Mouse (Mus musculus): ENCODE data around the gene Bcan. TPM values are rescaled to one million over a fixed set of nuclear protein-coding genes. Genes with fewer than 3 reads are reported as not detected.

Gene Bcan
- polyA plus RNA-seq (2021; fragmentation: Nextera tagmentation), result 185 and 220 TPM in 2 replicates
- long read RNA-seq, experiment 1, transcript Bcan-201 (14 exons, 3,141 nt), result major isoform, 337 of 502 reads
- long read RNA-seq, experiment 1, partial matches to known transcripts, result 130 of 502 reads
- long read RNA-seq, experiment 1, other reads (novel, unspliced or antisense), result 32 of 502 reads
- long read RNA-seq, experiment 2, transcript Bcan-201 (14 exons, 3,141 nt), result major isoform, 1,041 of 1,490 reads
- long read RNA-seq, experiment 2, partial matches to known transcripts, result 287 of 1,490 reads
- long read RNA-seq, experiment 2, other reads (novel, unspliced or antisense), result 158 of 1,490 reads

DNA sequence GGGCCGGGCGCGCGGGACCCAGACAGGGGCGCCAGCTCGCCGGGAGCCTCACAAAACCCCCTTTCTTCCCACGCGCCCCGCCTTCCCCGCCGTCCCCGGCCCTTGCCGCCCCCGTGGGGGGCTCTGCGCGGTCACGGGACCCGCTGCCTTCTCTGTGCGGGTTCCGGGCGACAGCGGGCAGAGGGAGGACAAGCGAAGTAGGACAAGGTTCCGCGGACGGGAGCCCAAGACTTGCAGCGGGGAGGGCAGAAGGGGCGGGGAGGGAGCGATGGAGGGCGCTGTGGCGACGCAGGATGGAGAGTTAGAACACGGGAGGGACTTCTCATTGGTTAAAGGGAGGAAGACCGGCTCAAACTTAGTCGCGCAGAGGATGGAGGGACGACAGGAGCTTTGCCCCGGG lies at the start of gene Bcan:
Gene Bcan (minus strand): TSS at position 50 of the 400 bp plus-strand sequence.

DNA sequence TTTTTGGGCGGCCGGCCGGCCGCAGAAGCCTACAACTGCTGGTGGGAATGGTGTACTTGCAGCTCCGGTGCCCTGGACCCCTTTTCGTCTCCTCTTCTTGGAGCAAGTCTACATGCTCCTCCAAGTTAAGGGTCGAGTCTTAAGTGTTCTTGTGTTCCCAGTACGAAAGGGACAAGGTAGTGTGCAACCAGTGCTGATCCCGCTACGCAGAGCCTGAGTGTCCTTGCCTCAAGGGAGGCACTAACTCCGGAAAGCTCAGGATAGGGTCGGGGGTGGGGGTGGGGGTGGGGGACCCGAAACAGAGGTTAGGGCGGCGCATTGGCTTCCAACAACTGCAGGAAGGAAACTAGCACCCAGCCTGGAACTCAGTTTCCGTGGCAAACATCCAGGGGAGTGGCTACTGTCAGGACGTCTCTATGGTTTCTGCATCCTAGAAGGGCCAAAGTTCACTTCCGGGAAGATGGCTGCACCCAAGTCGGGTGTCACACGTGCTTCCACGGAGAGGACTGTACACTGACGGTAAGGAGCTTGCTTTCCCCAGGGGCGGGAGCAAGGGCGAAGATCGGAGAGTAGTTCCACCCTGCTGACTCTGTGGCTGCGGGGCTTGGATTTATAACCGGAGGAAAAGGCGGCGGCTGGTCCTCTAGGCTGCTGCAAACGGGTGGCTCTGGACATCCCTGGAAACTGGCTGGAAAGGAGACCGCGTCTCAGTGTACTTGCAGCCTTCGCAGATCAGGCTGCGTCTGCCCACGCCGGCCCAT lies 42.8 kb upstream of the Bcan start, which contains the start of gene Gpatch4:
Gene Gpatch4 (plus strand): TSS at position 448 of the 761 bp plus-strand sequence.

DNA sequence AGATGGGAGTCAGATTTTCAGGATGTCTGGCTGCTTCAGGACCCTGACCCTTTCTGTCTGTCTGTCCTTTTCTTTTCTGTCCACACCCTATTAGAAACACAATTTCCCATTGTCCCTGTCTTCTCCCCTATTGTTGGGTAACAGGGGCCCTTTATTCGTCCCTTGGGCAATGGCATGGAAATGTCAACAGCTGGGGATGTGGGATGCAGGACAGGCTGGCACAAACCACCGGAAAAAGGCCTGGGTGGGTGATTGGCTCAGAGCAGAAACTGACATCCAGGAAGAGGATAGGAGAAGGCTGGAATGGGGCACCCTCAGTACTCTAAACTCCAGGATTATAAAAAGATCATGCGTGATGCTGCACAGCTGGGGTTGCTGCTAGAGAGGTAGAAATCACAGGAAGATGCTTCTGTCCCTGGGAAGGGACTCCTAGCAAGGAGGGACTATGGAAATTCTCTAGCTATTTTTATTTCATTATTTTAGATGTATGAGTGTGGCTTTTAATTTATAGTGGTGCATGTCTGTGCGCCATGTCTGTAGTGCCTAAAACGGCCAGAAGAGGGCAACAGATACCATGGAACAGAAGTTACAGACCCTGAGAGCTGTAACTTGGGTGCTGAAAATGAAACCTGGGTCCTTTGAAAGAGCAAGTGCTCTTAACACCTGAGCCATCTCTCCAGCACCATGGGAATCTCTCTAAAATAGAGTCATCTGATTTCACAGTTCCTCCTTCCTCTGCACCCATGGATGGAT lies 27.6 kb upstream of the Bcan start, which contains the start of gene Hapln2:
Gene Hapln2 (minus strand): TSS at position 150 of the 753 bp plus-strand sequence.

DNA sequence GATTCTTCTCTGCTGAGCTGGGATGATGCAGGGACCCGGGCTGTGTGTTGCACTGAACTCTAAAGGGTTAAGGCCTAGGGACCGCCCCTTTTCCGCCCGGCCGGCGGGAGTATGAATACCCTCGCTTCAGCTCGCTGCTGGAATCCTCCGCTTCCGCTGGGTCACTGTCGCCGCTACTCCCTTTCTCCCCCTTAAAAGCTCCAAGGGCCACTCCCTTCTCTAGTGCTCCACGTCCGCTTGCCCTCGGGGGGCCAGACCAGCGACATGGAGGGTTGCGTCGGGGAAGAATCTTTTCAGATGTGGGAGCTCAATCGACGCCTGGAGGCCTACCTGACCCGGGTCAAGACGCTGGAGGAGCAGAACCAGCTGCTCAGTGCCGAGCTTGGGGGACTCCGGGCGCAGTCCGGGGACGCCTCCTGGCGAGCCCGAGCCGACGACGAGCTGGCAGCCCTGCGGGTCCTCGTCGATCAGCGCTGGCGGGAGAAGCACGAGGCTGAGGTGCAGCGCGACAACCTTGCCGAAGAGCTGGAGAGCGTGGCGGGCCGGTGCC lies 29.0 kb downstream of the Bcan start, which contains the start of gene Nes:
Gene Nes (plus strand): TSS at position 140 of the 550 bp plus-strand sequence.

DNA sequence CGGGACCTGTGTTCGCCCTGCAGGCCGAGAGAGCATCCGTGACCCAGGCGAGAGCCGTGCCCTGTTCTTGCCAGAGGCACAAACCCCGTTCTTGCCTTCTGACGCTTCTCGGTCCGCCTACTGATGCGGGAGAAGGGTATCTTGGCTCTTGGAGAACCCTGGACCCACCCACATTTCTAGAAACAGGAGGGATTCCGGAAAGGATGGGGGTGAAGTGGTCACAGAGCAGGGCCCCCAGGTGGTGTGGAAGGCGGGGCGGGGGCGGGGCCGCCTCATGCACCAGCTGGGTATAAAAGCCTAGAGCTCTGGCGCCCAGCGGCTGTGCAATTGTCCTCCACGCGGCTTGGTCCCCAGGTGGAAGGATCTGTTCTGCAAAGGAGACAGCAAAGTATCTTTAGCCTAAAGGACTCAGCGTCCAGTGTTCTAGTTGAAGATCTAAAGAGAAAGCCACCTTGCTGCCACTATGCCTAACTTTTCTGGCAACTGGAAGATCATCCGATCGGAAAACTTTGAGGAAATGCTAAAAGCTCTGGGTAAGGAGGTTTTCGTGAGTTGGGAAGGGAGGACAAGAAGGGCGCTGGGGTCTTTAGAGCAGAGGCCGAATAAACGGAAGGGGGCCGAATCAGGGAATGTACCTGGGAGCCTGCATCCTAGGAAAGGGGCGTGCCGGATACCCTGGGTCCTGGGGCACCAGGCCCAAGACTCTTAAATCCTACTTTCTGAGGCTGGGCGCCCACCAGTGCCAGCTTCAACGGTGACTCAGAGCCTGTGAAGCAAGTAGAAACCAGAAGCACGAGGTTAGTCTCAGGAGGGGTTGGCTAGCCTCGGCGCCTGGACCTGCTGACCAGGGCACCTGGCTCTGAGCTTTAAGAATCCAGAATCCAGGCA lies 51.4 kb downstream of the Bcan start, which contains the start of gene Crabp2:
Gene Crabp2 (plus strand): TSS at position 289 of the 888 bp plus-strand sequence.

Other genes with a start within 250 kb of the Bcan start
- gene Ntrk1, start 205.1 kb downstream of the Bcan start, polyA plus RNA-seq (2021; fragmentation: Nextera tagmentation), result 0.18 and 0.49 TPM in 2 replicates
- 0.15 TPM in 1 of 2 replicates, not detected in the other for gene Insrr, start 203.3 kb downstream of the Bcan start, polyA plus RNA-seq (2021; fragmentation: Nextera tagmentation)
- gene Pear1, start 175.9 kb downstream of the Bcan start, polyA plus RNA-seq (2021; fragmentation: Nextera tagmentation), result 2.2 and 3.1 TPM in 2 replicates
- 0.08 TPM in 1 of 2 replicates, not detected in the other for gene Sh2d2a, start 153.5 kb downstream of the Bcan start, polyA plus RNA-seq (2021; fragmentation: Nextera tagmentation)
- gene Prcc, start 114.6 kb downstream of the Bcan start, polyA plus RNA-seq (2021; fragmentation: Nextera tagmentation), result 2.4 and 2.7 TPM in 2 replicates
- 90.1 and 97.6 TPM in 2 replicates for gene Hdgf, start 93.9 kb downstream of the Bcan start, polyA plus RNA-seq (2021; fragmentation: Nextera tagmentation)
- gene Mrpl24, start 80.7 kb downstream of the Bcan start, polyA plus RNA-seq (2021; fragmentation: Nextera tagmentation), result 77.3 and 83.4 TPM in 2 replicates
- 3.4 and 3.7 TPM in 2 replicates for gene Isg20l2, start 69.9 kb downstream of the Bcan start, polyA plus RNA-seq (2021; fragmentation: Nextera tagmentation)
- gene Rrnad1, start 69.5 kb downstream of the Bcan start, polyA plus RNA-seq (2021; fragmentation: Nextera tagmentation), result 8.3 and 10.7 TPM in 2 replicates
- gene Crabp2, start 51.6 kb downstream of the Bcan start, polyA plus RNA-seq (2021; fragmentation: Nextera tagmentation), result 2.6 and 10.6 TPM in 2 replicates
- gene Nes, start 29.2 kb downstream of the Bcan start, polyA plus RNA-seq (2021; fragmentation: Nextera tagmentation), result 1.4 and 2.2 TPM in 2 replicates
- gene Hapln2, start 27.4 kb upstream of the Bcan start, polyA plus RNA-seq (2021; fragmentation: Nextera tagmentation), result 12.8 and 16.0 TPM in 2 replicates
- 18.0 and 18.5 TPM in 2 replicates for gene Gpatch4, start 42.9 kb upstream of the Bcan start, polyA plus RNA-seq (2021; fragmentation: Nextera tagmentation)
- gene Naxe, start 58.3 kb upstream of the Bcan start, polyA plus RNA-seq (2021; fragmentation: Nextera tagmentation), result 237 TPM in 2 replicates
- gene Ttc24, start 78.1 kb upstream of the Bcan start, polyA plus RNA-seq (2021; fragmentation: Nextera tagmentation), result not detected in 2 replicates
- 0.15 and 0.16 TPM in 2 replicates for gene Iqgap3, start 81.7 kb upstream of the Bcan start, polyA plus RNA-seq (2021; fragmentation: Nextera tagmentation)
- gene Mef2d, start 142.1 kb upstream of the Bcan start, polyA plus RNA-seq (2021; fragmentation: Nextera tagmentation), result 62.2 and 79.5 TPM in 2 replicates